Mouse (Mus musculus): ENCODE measurements around the gene Acpp. TPM values are rescaled to one million over a fixed set of nuclear protein-coding genes. Genes with fewer than 3 reads are reported as not detected.
"Not testable (repeated sequence)": the region's sequence is repeated elsewhere in the genome, so short reads cannot be mapped to it uniquely, and the experiment has no call there.

Acpp gene
- 2.3 and 2.6 TPM in 2 replicates for polyA plus RNA-seq (2015; fragmentation: Nextera tagmentation; extraction: Ambion mirVana)

GRCm38 (mm10) chr9:104337183-104337931 is at the start of gene Acpp:
Acpp (minus strand) TSS chr9:104337748.
- H3K9me3 ChIP-seq (ENCODE audit: control insufficient read depth, low read length) = no peaks in the 10 kb centered on the region
- WGBS = 18% methylated on average over 18 of the region's 18 CpGs
- H3K4me3 ChIP-seq (ENCODE audit: low read length) = peak within 1 kb of the TSS; percentile 47
- H3K27me3 ChIP-seq (replicated peaks; ENCODE audit: control insufficient read depth, insufficient read depth, low read length) = no peaks in the 10 kb centered on the region; the same call in 1 of the 2 replicates
- peak; percentile 91 for ATAC-seq
- H3K27ac ChIP-seq (ENCODE audit: low read length) = peak within 1 kb of the TSS; percentile 53
- H3K9ac ChIP-seq (ENCODE audit: low read depth, low read length) = peak within 1 kb of the TSS; percentile 63
- no peaks in the 10 kb centered on the region for H3K4me1 ChIP-seq (ENCODE audit: control insufficient read depth, insufficient read depth, low read length)
- H3K36me3 ChIP-seq (ENCODE audit: control insufficient read depth, insufficient read depth, low read length) = no peaks in the 10 kb centered on the region
- H3K4me2 ChIP-seq (ENCODE audit: low read depth, low read length) = peak within 1 kb of the TSS; percentile 60

- ATAC-seq = no peak
- H3K27ac ChIP-seq (ENCODE audit: low read length) = no peak overlapping the region
- H3K9ac ChIP-seq (ENCODE audit: low read depth, low read length) = no peak overlapping the region
- no peaks in the 10 kb centered on the region for H3K9me3 ChIP-seq (ENCODE audit: control insufficient read depth, low read length)
- no peaks in the 10 kb centered on the region for H3K4me1 ChIP-seq (ENCODE audit: control insufficient read depth, insufficient read depth, low read length)
- H3K4me2 ChIP-seq (ENCODE audit: low read depth, low read length) = no peak overlapping the region
- no peaks in the 10 kb centered on the region for H3K27me3 ChIP-seq (replicated peaks; ENCODE audit: control insufficient read depth, insufficient read depth, low read length)
- H3K36me3 ChIP-seq (ENCODE audit: control insufficient read depth, insufficient read depth, low read length) = no peaks in the 10 kb centered on the region
- 80% methylated on average over 6 of the region's 6 CpGs for WGBS
- H3K4me3 ChIP-seq (ENCODE audit: low read length) = no peak overlapping the region
Measured at GRCm38 (mm10) chr9:104382571-104383170, 45.1 kb upstream of the Acpp start.

GRCm38 (mm10) chr9:104379532-104380162 is 42.1 kb upstream of the Acpp start:
- Histone ChIP-seq H3K27ac (ENCODE audit: low read length) (no peak overlapping the region), H3K9ac (ENCODE audit: low read depth, low read length) (no peak overlapping the region), H3K36me3 (ENCODE audit: control insufficient read depth, insufficient read depth, low read length) (no peaks in the 10 kb centered on the region), H3K4me3 (ENCODE audit: low read length) (no peak overlapping the region), H3K9me3 (ENCODE audit: control insufficient read depth, low read length) (no peaks in the 10 kb centered on the region), H3K4me1 (ENCODE audit: control insufficient read depth, insufficient read depth, low read length) (no peaks in the 10 kb centered on the region), H3K4me2 (ENCODE audit: low read depth, low read length) (no peak overlapping the region), H3K27me3 (replicated peaks; ENCODE audit: control insufficient read depth, insufficient read depth, low read length) (no peaks in the 10 kb centered on the region)
- no peak for ATAC-seq
- WGBS = 64% methylated on average over 9 of the region's 9 CpGs

GRCm38 (mm10) chr9:104375573-104375972 is 38.0 kb upstream of the Acpp start:
- no peaks in the 10 kb centered on the region for H3K36me3 ChIP-seq (ENCODE audit: control insufficient read depth, insufficient read depth, low read length)
- no peaks in the 10 kb centered on the region for H3K27me3 ChIP-seq (replicated peaks; ENCODE audit: control insufficient read depth, insufficient read depth, low read length)
- no peaks in the 10 kb centered on the region for H3K9me3 ChIP-seq (ENCODE audit: control insufficient read depth, low read length)
- H3K4me1 ChIP-seq (ENCODE audit: control insufficient read depth, insufficient read depth, low read length) = no peaks in the 10 kb centered on the region
- no peak for ATAC-seq
- WGBS = 37% methylated on average over 3 of the region's 3 CpGs
- no peak overlapping the region for H3K9ac ChIP-seq (ENCODE audit: low read depth, low read length)
- no peak overlapping the region for H3K4me3 ChIP-seq (ENCODE audit: low read length)
- no peak overlapping the region for H3K4me2 ChIP-seq (ENCODE audit: low read depth, low read length)
- no peak overlapping the region for H3K27ac ChIP-seq (ENCODE audit: low read length)

- H3K27me3 ChIP-seq (replicated peaks; ENCODE audit: control insufficient read depth, insufficient read depth, low read length) = no peaks in the 10 kb centered on the region
- H3K4me2 ChIP-seq (ENCODE audit: low read depth, low read length) = no peak overlapping the region
Measured at GRCm38 (mm10) chr9:104373253-104373652, 35.7 kb upstream of the Acpp start.

GRCm38 (mm10) chr9:104366983-104367382 is 29.4 kb upstream of the Acpp start:
- Histone ChIP-seq H3K27ac (ENCODE audit: low read length) (no peak overlapping the region), H3K36me3 (ENCODE audit: control insufficient read depth, insufficient read depth, low read length) (no peaks in the 10 kb centered on the region), H3K4me1 (ENCODE audit: control insufficient read depth, insufficient read depth, low read length) (no peaks in the 10 kb centered on the region), H3K4me2 (ENCODE audit: low read depth, low read length) (no peak overlapping the region), H3K9ac (ENCODE audit: low read depth, low read length) (no peak overlapping the region), H3K27me3 (replicated peaks; ENCODE audit: control insufficient read depth, insufficient read depth, low read length) (no peaks in the 10 kb centered on the region), H3K9me3 (ENCODE audit: control insufficient read depth, low read length) (0 out of 2 replicates have a peak, but pooled peaks cover 5% of the 10 kb centered on the region), H3K4me3 (ENCODE audit: low read length) (no peak overlapping the region)
- no peak for ATAC-seq
- WGBS = 71% methylated on average over 2 of the region's 2 CpGs

More at GRCm38 (mm10) chr9:104373253-104373652, 35.7 kb upstream of the Acpp start:
- H3K36me3 ChIP-seq (ENCODE audit: control insufficient read depth, insufficient read depth, low read length) = no peaks in the 10 kb centered on the region
- H3K9ac ChIP-seq (ENCODE audit: low read depth, low read length) = no peak overlapping the region
- WGBS = 18% methylated on average over 6 of the region's 6 CpGs
- no peaks in the 10 kb centered on the region for H3K4me1 ChIP-seq (ENCODE audit: control insufficient read depth, insufficient read depth, low read length)
- no peak overlapping the region for H3K27ac ChIP-seq (ENCODE audit: low read length)
- no peaks in the 10 kb centered on the region for H3K9me3 ChIP-seq (ENCODE audit: control insufficient read depth, low read length)
- H3K4me3 ChIP-seq (ENCODE audit: low read length) = no peak overlapping the region
- peak; percentile 62; the same call in 1 of the 2 replicates for ATAC-seq

GRCm38 (mm10) chr9:104361951-104362350 is 24.4 kb upstream of the Acpp start:
- 85% methylated on average over 1 of the region's 1 CpGs for WGBS
- H3K4me1 ChIP-seq (ENCODE audit: control insufficient read depth, insufficient read depth, low read length); H3K36me3 ChIP-seq (ENCODE audit: control insufficient read depth, insufficient read depth, low read length); H3K27me3 ChIP-seq (replicated peaks; ENCODE audit: control insufficient read depth, insufficient read depth, low read length); ATAC-seq; H3K9ac ChIP-seq (ENCODE audit: low read depth, low read length); H3K4me3 ChIP-seq (ENCODE audit: low read length); H3K9me3 ChIP-seq (ENCODE audit: control insufficient read depth, low read length): not testable (repeated sequence)
- Histone ChIP-seq H3K4me2 (ENCODE audit: low read depth, low read length) (peak overlapping the region; percentile 48; the same call in 1 of the 2 replicates), H3K27ac (ENCODE audit: low read length) (peak overlapping the region; percentile 67; the same call in 1 of the 2 replicates)

- no peaks in the 10 kb centered on the region for H3K27me3 ChIP-seq (replicated peaks; ENCODE audit: control insufficient read depth, insufficient read depth, low read length)
- peaks cover under 1% of the 10 kb centered on the region; the same call in 1 of the 2 replicates for H3K4me1 ChIP-seq (ENCODE audit: control insufficient read depth, insufficient read depth, low read length)
- H3K4me3 ChIP-seq (ENCODE audit: low read length) = 0 out of 2 replicates have a peak overlapping the region, but pooled peaks have one; percentile 12
- ATAC-seq = peak; percentile 95
- 54% methylated on average over 17 of the region's 17 CpGs for WGBS
- H3K4me2 ChIP-seq (ENCODE audit: low read depth, low read length) = peak overlapping the region; percentile 48; the same call in 1 of the 2 replicates
- peak overlapping the region; percentile 67 for H3K27ac ChIP-seq (ENCODE audit: low read length)
- no peak overlapping the region for H3K9ac ChIP-seq (ENCODE audit: low read depth, low read length)
- 0 out of 2 replicates have a peak, but pooled peaks cover 5% of the 10 kb centered on the region for H3K9me3 ChIP-seq (ENCODE audit: control insufficient read depth, low read length)
- no peaks in the 10 kb centered on the region for H3K36me3 ChIP-seq (ENCODE audit: control insufficient read depth, insufficient read depth, low read length)
Measured at GRCm38 (mm10) chr9:104361073-104361891, 23.7 kb upstream of the Acpp start.
